In genomic region chr6:142946069-142946871, GRCm38 (mm10) we compare ENCODE assay signal across 15 mouse cellular contexts. TPM values are rescaled to one million over a fixed set of nuclear protein-coding genes. Genes with fewer than 3 reads are reported as not detected.
A peak's percentile ranks its signal among the peaks of the same experiment; 100 is the strongest.
DNase-seq lines count a peak whose midpoint lies in the region; ATAC-seq and TF ChIP-seq lines count a peak whose summit lies in the region.
"Had no signal": no experiment of that assay in that cellular context is flagged by ENCODE, and none has a peak within 500 bp of the region (broad histone marks: within the 10 kb centered on the region; RNA-seq: fewer than 3 reads in every experiment).

No protein-coding gene starts in this region.

- no peaks in the 10 kb centered on the region for H3K9me3 ChIP-seq in stomach, embryonic 14.5 days (ENCODE audit: control insufficient read depth, low read depth, low read length)
- H3K9me3 ChIP-seq in stomach, postnatal 0 days (ENCODE audit: control insufficient read depth, low read length), result no peaks in the 10 kb centered on the region
- no peaks in the 10 kb centered on the region for H3K9me3 ChIP-seq in limb, embryonic 14.5 days (ENCODE audit: control insufficient read depth, low read length)
- no peaks in the 10 kb centered on the region for H3K9me3 ChIP-seq in midbrain, postnatal 0 days (ENCODE audit: low read length)
- H3K9me3 ChIP-seq: heart, embryonic 13.5 days; hindbrain, embryonic 10.5 days had no signal

- H3K4me3 ChIP-seq in stomach, embryonic 14.5 days (ENCODE audit: low read depth, low read length), result no peak overlapping the region
- no peak overlapping the region for H3K4me3 ChIP-seq in stomach, postnatal 0 days (ENCODE audit: low read depth, low read length)
- no peak overlapping the region for H3K4me3 ChIP-seq in limb, embryonic 14.5 days (replicated peaks; ENCODE audit: low read length)
- H3K4me3 ChIP-seq in left cerebral cortex, adult 2 months, result no peak overlapping the region
- H3K4me3 ChIP-seq in midbrain, postnatal 0 days (ENCODE audit: low read depth, low read length), result no peak overlapping the region
- H3K4me3 ChIP-seq: heart, embryonic 13.5 days; hindbrain, embryonic 10.5 days had no signal

- TF ChIP-seq CTCF in stomach, postnatal 0 days (IDR thresholded peaks at IDR 0.05; ENCODE audit: low read depth), result no peak
- TF ChIP-seq CTCF in left cerebral cortex, adult 2 months (IDR thresholded peaks at IDR 0.05), result no peak
- no peak for TF ChIP-seq CTCF in midbrain, postnatal 0 days (IDR thresholded peaks at IDR 0.05)

- H3K36me3 ChIP-seq in stomach, embryonic 14.5 days (ENCODE audit: control insufficient read depth, insufficient read depth, low read length), result no peaks in the 10 kb centered on the region
- H3K36me3 ChIP-seq in stomach, postnatal 0 days (ENCODE audit: control insufficient read depth, insufficient read depth, low read length), result no peaks in the 10 kb centered on the region
- H3K36me3 ChIP-seq in limb, embryonic 14.5 days (ENCODE audit: control insufficient read depth, insufficient read depth, low read length), result no peaks in the 10 kb centered on the region
- no peaks in the 10 kb centered on the region for H3K36me3 ChIP-seq in midbrain, postnatal 0 days (ENCODE audit: insufficient read depth, low read length)
- H3K36me3 ChIP-seq: heart, embryonic 13.5 days had no signal

- intact Hi-C loops in left cerebral cortex, adult 2 months (cut with DNase I), result no loop called here

- H3K27ac ChIP-seq in stomach, embryonic 14.5 days (ENCODE audit: low read length), result no peak overlapping the region
- no peak overlapping the region for H3K27ac ChIP-seq in stomach, postnatal 0 days (replicated peaks)
- no peak overlapping the region for H3K27ac ChIP-seq in limb, embryonic 14.5 days (replicated peaks; ENCODE audit: low read depth, low read length)
- no peak overlapping the region for H3K27ac ChIP-seq in left cerebral cortex, adult 2 months
- no peak overlapping the region for H3K27ac ChIP-seq in midbrain, postnatal 0 days (ENCODE audit: low read depth, low read length)
- H3K27ac ChIP-seq: heart, embryonic 13.5 days; hindbrain, embryonic 10.5 days had no signal

- no peaks in the 10 kb centered on the region for H3K27me3 ChIP-seq in stomach, embryonic 14.5 days (ENCODE audit: control insufficient read depth, insufficient read depth, low read length)
- H3K27me3 ChIP-seq in stomach, postnatal 0 days (ENCODE audit: control insufficient read depth, insufficient read depth, low read length), result no peaks in the 10 kb centered on the region
- no peaks in the 10 kb centered on the region for H3K27me3 ChIP-seq in limb, embryonic 14.5 days (ENCODE audit: control insufficient read depth, insufficient read depth, low read length)
- H3K27me3 ChIP-seq in midbrain, postnatal 0 days (ENCODE audit: insufficient read depth, low read length), result no peaks in the 10 kb centered on the region
- H3K27me3 ChIP-seq: heart, embryonic 13.5 days had no signal

- 46% methylated on average over 7 of the region's 8 CpGs for WGBS in stomach, embryonic 14.5 days
- 58% methylated on average over 7 of the region's 8 CpGs for WGBS in stomach, postnatal 0 days
- WGBS in limb, embryonic 14.5 days, result 41% methylated on average over 7 of the region's 8 CpGs
- WGBS in midbrain, postnatal 0 days, result 77% methylated on average over 7 of the region's 8 CpGs

- TF ChIP-seq EP300 in stomach, postnatal 0 days (optimal IDR thresholded peaks at IDR 0.05), result no peak

- no peak overlapping the region for H3K4me2 ChIP-seq in stomach, embryonic 14.5 days (replicated peaks; ENCODE audit: low read depth, low read length)
- no peak overlapping the region for H3K4me2 ChIP-seq in stomach, postnatal 0 days (replicated peaks; ENCODE audit: low read depth)
- no peak overlapping the region for H3K4me2 ChIP-seq in limb, embryonic 14.5 days (replicated peaks; ENCODE audit: low read depth, low read length, severe bottlenecking)
- H3K4me2 ChIP-seq in midbrain, postnatal 0 days (ENCODE audit: low read depth, low read length, poor library complexity, severe bottlenecking), result no peak overlapping the region
- H3K4me2 ChIP-seq: heart, embryonic 13.5 days had no signal

- no peak for TF ChIP-seq POLR2A in limb, embryonic 14.5 days (IDR thresholded peaks at IDR 0.05; ENCODE audit: borderline replicate concordance, extremely low read depth, insufficient read depth, insufficient read length)

- ATAC-seq in stomach, embryonic 14.5 days (ENCODE audit: insufficient number of reproducible peaks, insufficient read depth, low FRiP score, low read depth), result 0 out of 2 replicates have a peak, but pooled peaks have one; percentile 5
- no peak for ATAC-seq in stomach, postnatal 0 days (ENCODE audit: low FRiP score, low TSS enrichment)
- peak; percentile 70; the same call in 1 of the 2 replicates for ATAC-seq in limb, embryonic 14.5 days (ENCODE audit: low FRiP score, low read depth)
- ATAC-seq in midbrain, postnatal 0 days (ENCODE audit: low FRiP score), result no peak
- ATAC-seq: intestine, postnatal 0 days had no signal

- H3K9ac ChIP-seq in stomach, embryonic 14.5 days (replicated peaks; ENCODE audit: low read depth, low read length), result no peak overlapping the region
- no peak overlapping the region for H3K9ac ChIP-seq in stomach, postnatal 0 days (ENCODE audit: low read length)
- no peak overlapping the region for H3K9ac ChIP-seq in limb, embryonic 14.5 days (ENCODE audit: low read depth, low read length, severe bottlenecking)
- H3K9ac ChIP-seq in midbrain, postnatal 0 days (replicated peaks; ENCODE audit: low read length, poor library complexity, severe bottlenecking), result no peak overlapping the region
- H3K9ac ChIP-seq: heart, embryonic 13.5 days had no signal

- H3K4me1 ChIP-seq in stomach, embryonic 14.5 days (ENCODE audit: control insufficient read depth, insufficient read depth, low read length), result 0 out of 2 replicates have a peak, but pooled peaks cover 3% of the 10 kb centered on the region
- H3K4me1 ChIP-seq in stomach, postnatal 0 days (replicated peaks; ENCODE audit: control insufficient read depth, insufficient read depth), result no peaks in the 10 kb centered on the region
- H3K4me1 ChIP-seq in limb, embryonic 14.5 days (ENCODE audit: control insufficient read depth, insufficient read depth, low read length), result peaks cover 14% of the 10 kb centered on the region
- peaks cover 6% of the 10 kb centered on the region for H3K4me1 ChIP-seq in midbrain, postnatal 0 days (ENCODE audit: insufficient read depth, low read length)

- peak; percentile 7 for DNase-seq in cerebellum, adult 9-11 months
- DNase-seq in cerebellum, adult 9-10 months, result no peak
- DNase-seq in stomach, postnatal 0 days (ENCODE audit: low spot score), result no peak
- peak; percentile 31 for DNase-seq in limb, embryonic 14.5 days (ENCODE audit: low spot score)
- DNase-seq in thymus, postnatal 4 days, result peak; percentile 61
- no peak for DNase-seq in left cerebral cortex, adult 2 months (ENCODE audit: extremely low spot score in 1 of 2, low spot score in 2 of 2)
- DNase-seq in midbrain, postnatal 0 days (ENCODE audit: low spot score), result no peak
- DNase-seq: adrenal gland, postnatal 14 days; cerebellum, postnatal 36 days; gastrocnemius, postnatal 36 days; lung, adult 18-20 months had no signal

RNA-seq across cellular contexts. Expression of gene St8sia1, which starts 18.0 kb away (rescaled TPM):
- 0.90 and 1.1 TPM in 2 replicates for polyA plus RNA-seq in stomach, embryonic 14.5 days (2014; fragmentation: Nextera tagmentation; extraction: Ambion mirVana)
- 0.19 and 0.23 TPM in 2 replicates for polyA plus RNA-seq in stomach, postnatal 0 days (2015; fragmentation: Nextera tagmentation; extraction: Ambion mirVana)
- polyA plus RNA-seq in limb, embryonic 14.5 days (2012; rRNA removed), result 0.93 and 1.1 TPM in 2 replicates
- polyA plus RNA-seq in limb, embryonic 14.5 days (2014; fragmentation: Nextera tagmentation; extraction: Ambion mirVana), result 1.1 and 1.3 TPM in 2 replicates
- total RNA-seq in left cerebral cortex, adult 2 months (2021), result 10 to 100 TPM; 29.8 to 30.8 TPM
- 17.7 and 25.3 TPM in 2 replicates for total RNA-seq in midbrain, postnatal 0 days (2014; rRNA removed)
- polyA plus RNA-seq in midbrain, postnatal 0 days (2015; fragmentation: Nextera tagmentation; extraction: Ambion mirVana), result 4.0 and 4.5 TPM in 2 replicates

Comparison
In these comparisons a context has a peak if more than half of its experiments do, and no peak if none do; other contexts are left out.
1. DNase-seq: peak in cerebellum, adult 9-11 months (single experiment), limb, embryonic 14.5 days (single experiment) and thymus, postnatal 4 days (single experiment); none in cerebellum, adult 9-10 months (single experiment), stomach, postnatal 0 days (single experiment), left cerebral cortex, adult 2 months (0 of 2) and midbrain, postnatal 0 days (single experiment).
2. ATAC-seq: peak in stomach, embryonic 14.5 days (single experiment) and limb, embryonic 14.5 days (single experiment); none in stomach, postnatal 0 days (single experiment) and midbrain, postnatal 0 days (single experiment).